ENCODE assay signal across 9 mouse cellular contexts in the genomic region with DNA sequence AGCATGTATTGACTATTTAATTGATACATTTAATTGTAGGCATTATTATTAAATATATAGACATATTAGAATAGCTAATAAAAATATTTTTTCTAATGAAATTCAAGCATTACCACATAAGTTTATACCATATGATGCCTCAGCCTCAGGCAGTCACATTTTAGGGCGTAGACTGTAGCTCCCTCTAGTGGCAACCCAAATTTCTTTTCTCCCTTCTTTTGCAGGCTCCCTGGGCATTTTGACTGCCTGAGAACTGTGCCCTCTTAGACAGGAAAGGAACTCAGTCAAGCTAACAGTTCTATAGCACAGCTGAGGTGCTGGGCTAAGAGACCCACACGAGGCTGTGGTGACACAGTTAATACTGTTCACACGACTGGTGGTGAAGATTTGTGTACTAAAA. TPM values are rescaled to one million over a fixed set of nuclear protein-coding genes. Genes with fewer than 3 reads are reported as not detected.
DNase-seq lines count a peak whose midpoint lies in the region; ATAC-seq and TF ChIP-seq lines count a peak whose summit lies in the region.
"Had no signal": no experiment of that assay in that cellular context is flagged by ENCODE, and none has a peak within 500 bp of the region (broad histone marks: within the 10 kb centered on the region; RNA-seq: fewer than 3 reads in every experiment).

No protein-coding gene starts in this region.

- peak; percentile 81 for TF ChIP-seq CTCF in kidney, adult 2 months (conservative IDR thresholded peaks at IDR 0.05; ENCODE audit: insufficient read depth, insufficient read length, low read depth, low read length)
- peak; percentile 87 for TF ChIP-seq CTCF in Patski (IDR thresholded peaks at IDR 0.05)
- peak; percentile 95 for TF ChIP-seq CTCF in stomach, postnatal 0 days (IDR thresholded peaks at IDR 0.05; ENCODE audit: low read depth)

- CTCF ChIA-PET in Patski (lab: Charles Lee): interaction anchor here (0.6 to 9.6 kb wide), 28 partner anchors 9 to 451 kb away, joined by 3 to 147 read pairs (median 4); a partner anchor contains a TSS

- H3K27me3 ChIP-seq in kidney, adult 2 months (replicated peaks; ENCODE audit: control insufficient read depth, insufficient read depth, low read length): no peaks in the 10 kb centered on the region
- H3K27me3 ChIP-seq in Patski: no peaks in the 10 kb centered on the region
- H3K27me3 ChIP-seq in hindbrain, embryonic 10.5 days (ENCODE audit: insufficient read depth, poor library complexity, severe bottlenecking): no peaks in the 10 kb centered on the region
- no peaks in the 10 kb centered on the region for H3K27me3 ChIP-seq in midbrain, embryonic 13.5 days
- H3K27me3 ChIP-seq in stomach, postnatal 0 days (ENCODE audit: control insufficient read depth, insufficient read depth, low read length): no peaks in the 10 kb centered on the region

- in situ Hi-C loops in Patski (cut with MboI; ENCODE audit: low pct_unique_long_range_greater_than_20kb): loop anchor here (5.0 to 10.0 kb wide), 5 partner anchors 50 to 450 kb away; a partner anchor contains a TSS

- WGBS in kidney, adult 2 months: 5% methylated on average over 3 of the region's 3 CpGs
- WGBS in hindbrain, embryonic 10.5 days: 11% methylated on average over 3 of the region's 3 CpGs
- WGBS in midbrain, embryonic 13.5 days: 9% methylated on average over 3 of the region's 3 CpGs
- 8% methylated on average over 3 of the region's 3 CpGs for WGBS in stomach, postnatal 0 days

- DNase-seq in kidney, adult 2 months: peak; percentile 71
- no peak for DNase-seq in kidney, adult 11 months
- DNase-seq in Patski (ENCODE audit: low read depth, low spot score): no peak
- peak; percentile 47 for DNase-seq in hindbrain, embryonic 10.5 days (ENCODE audit: low spot score)
- DNase-seq in left cerebral cortex, adult 11 months (ENCODE audit: low spot score): peak; percentile 59
- peak; percentile 62 for DNase-seq in stomach, postnatal 0 days (ENCODE audit: low spot score)

- ATAC-seq in Patski: no peak
- peak; percentile 87 for ATAC-seq in common myeloid progenitor, adult 5-6 weeks (replicated peaks; ENCODE audit: low read depth, poor library complexity, severe bottlenecking)
- ATAC-seq in midbrain, embryonic 13.5 days: peak; percentile 65
- ATAC-seq in stomach, postnatal 0 days (ENCODE audit: low FRiP score, low TSS enrichment): peak; percentile 15; the same call in 1 of the 2 replicates

- no peaks in the 10 kb centered on the region for H3K36me3 ChIP-seq in kidney, adult 2 months (ENCODE audit: control insufficient read depth, insufficient read depth, low read length)
- no peaks in the 10 kb centered on the region for H3K36me3 ChIP-seq in hindbrain, embryonic 10.5 days
- no peaks in the 10 kb centered on the region for H3K36me3 ChIP-seq in midbrain, embryonic 13.5 days
- H3K36me3 ChIP-seq in stomach, postnatal 0 days (ENCODE audit: control insufficient read depth, insufficient read depth, low read length): no peaks in the 10 kb centered on the region
- H3K36me3 ChIP-seq: embryonic facial prominence, embryonic 15.5 days had no signal

- no peak overlapping the region for H3K4me2 ChIP-seq in midbrain, embryonic 13.5 days (replicated peaks)
- no peak overlapping the region for H3K4me2 ChIP-seq in stomach, postnatal 0 days (replicated peaks; ENCODE audit: low read depth)
- H3K4me2 ChIP-seq: embryonic facial prominence, embryonic 15.5 days had no signal

- H3K4me3 ChIP-seq in kidney, adult 2 months (ENCODE audit: insufficient read depth, low read depth, low read length): no peak overlapping the region
- H3K4me3 ChIP-seq in hindbrain, embryonic 10.5 days: no peak overlapping the region
- no peak overlapping the region for H3K4me3 ChIP-seq in midbrain, embryonic 13.5 days (replicated peaks)
- H3K4me3 ChIP-seq in stomach, postnatal 0 days (ENCODE audit: low read depth, low read length): no peak overlapping the region
- H3K4me3 ChIP-seq: embryonic facial prominence, embryonic 15.5 days had no signal

- no peak overlapping the region for H3K27ac ChIP-seq in kidney, adult 2 months (ENCODE audit: insufficient read depth, low read depth, low read length)
- no peak overlapping the region for H3K27ac ChIP-seq in hindbrain, embryonic 10.5 days
- H3K27ac ChIP-seq in midbrain, embryonic 13.5 days: no peak overlapping the region
- H3K27ac ChIP-seq in stomach, postnatal 0 days (replicated peaks): no peak overlapping the region
- H3K27ac ChIP-seq: embryonic facial prominence, embryonic 15.5 days had no signal

- H3K4me1 ChIP-seq in kidney, adult 2 months (ENCODE audit: control insufficient read depth, insufficient read depth, low read length): 0 out of 2 replicates have a peak, but pooled peaks cover 3% of the 10 kb centered on the region
- no peaks in the 10 kb centered on the region; the same call in 1 of the 2 replicates for H3K4me1 ChIP-seq in hindbrain, embryonic 10.5 days (replicated peaks)
- H3K4me1 ChIP-seq in midbrain, embryonic 13.5 days (replicated peaks): 0 out of 2 replicates have a peak, but pooled peaks cover 3% of the 10 kb centered on the region
- no peaks in the 10 kb centered on the region for H3K4me1 ChIP-seq in stomach, postnatal 0 days (replicated peaks; ENCODE audit: control insufficient read depth, insufficient read depth)

- no peak for TF ChIP-seq POLR2A in kidney, adult 2 months (IDR thresholded peaks at IDR 0.05; ENCODE audit: low read depth, low read length)

- H3K9ac ChIP-seq in midbrain, embryonic 13.5 days (replicated peaks): no peak overlapping the region
- no peak overlapping the region for H3K9ac ChIP-seq in stomach, postnatal 0 days (ENCODE audit: low read length)
- H3K9ac ChIP-seq: embryonic facial prominence, embryonic 15.5 days had no signal

- H3K9me3 ChIP-seq in hindbrain, embryonic 10.5 days: no peaks in the 10 kb centered on the region
- H3K9me3 ChIP-seq in midbrain, embryonic 13.5 days: no peaks in the 10 kb centered on the region
- no peaks in the 10 kb centered on the region for H3K9me3 ChIP-seq in stomach, postnatal 0 days (ENCODE audit: control insufficient read depth, low read length)
- H3K9me3 ChIP-seq: embryonic facial prominence, embryonic 15.5 days had no signal

- TF ChIP-seq EP300 in stomach, postnatal 0 days (optimal IDR thresholded peaks at IDR 0.05): no peak

- POLR2A ChIA-PET in Patski (lab: Charles Lee): no interaction called here

RNA-seq across cellular contexts. Expression of a gene that starts 12.3 kb away (rescaled TPM):
- 10.4 and 11.4 TPM in 2 replicates for polyA plus RNA-seq in kidney, adult 2 months (2012; rRNA removed)
- polyA plus RNA-seq in Patski (2021): 3.9 TPM
- 1.6 TPM in 1 of 2 replicates, not detected in the other for total RNA-seq in common myeloid progenitor, adult 5-6 weeks (2017)
- polyA plus RNA-seq in hindbrain, embryonic 10.5 days (2016; fragmentation: Nextera tagmentation; extraction: Ambion mirVana): 0.22 and 0.50 TPM in 2 replicates
- polyA plus RNA-seq in midbrain, embryonic 13.5 days (2015; fragmentation: Nextera tagmentation; extraction: Ambion mirVana): 0.40 and 0.57 TPM in 2 replicates
- 14.5 and 14.9 TPM in 2 replicates for polyA plus RNA-seq in stomach, postnatal 0 days (2015; fragmentation: Nextera tagmentation; extraction: Ambion mirVana)

Comparison
In these comparisons a context has a peak if more than half of its experiments do, and no peak if none do; other contexts are left out.
1. DNase-seq: peak in kidney, adult 2 months (single experiment), hindbrain, embryonic 10.5 days (single experiment), left cerebral cortex, adult 11 months (single experiment) and stomach, postnatal 0 days (single experiment); none in kidney, adult 11 months (single experiment) and Patski (single experiment).
2. Peak in every context shown above with its lines, with median percentiles within 50 percentile points of each other: CTCF ChIP-seq.